Mouse (Mus musculus) hematopoietic multipotent progenitor cell, adult 10-12 weeks (in vitro differentiated cells): ENCODE measurements around the gene Psd. TPM values are rescaled to one million over a fixed set of nuclear protein-coding genes. Genes with fewer than 3 reads are reported as not detected.

Experiments used
- polyA plus RNA-seq: library from polyadenylated mRNA; stranded (reverse); fragments of >175 nt; gene quantifications from 2 replicates; pipeline ENCODE4 v1.2.3, GENCODE M21; 2012; ENCODE audit warnings: low replicate concordance

Gene Psd
- polyA plus RNA-seq, result 1.7 and 2.5 TPM in 2 replicates

GRCm38 (mm10) chr19:46326756-46327305, at the start of gene Psd:
Gene Psd (minus strand): TSS chr19:46327156.

GRCm38 (mm10) chr19:46350168-46350932, 23.4 kb upstream of the Psd start, which contains the start of gene 2310034G01Rik:
Gene 2310034G01Rik (minus strand): TSS chr19:46350302.

GRCm38 (mm10) chr19:46338331-46338936, 11.5 kb upstream of the Psd start, which contains the start of gene Cuedc2:
Gene Cuedc2 (minus strand): TSS chr19:46338702.

GRCm38 (mm10) chr19:46328081-46329030, 1.4 kb upstream of the Psd start, which contains the start of gene Fbxl15:
Gene Fbxl15 (plus strand): TSS chr19:46328184.

GRCm38 (mm10) chr19:46304216-46304841, 22.6 kb downstream of the Psd start, which contains the start of gene Nfkb2:
Gene Nfkb2 (plus strand): TSS chr19:46304320.

Other genes starting within 250 kb of the Psd start
- not detected in 2 replicates for gene Elovl3, start 195.3 kb downstream of the Psd start, polyA plus RNA-seq
- gene Pitx3, start 178.8 kb downstream of the Psd start, polyA plus RNA-seq, result not detected in 2 replicates
- 419 and 633 TPM in 2 replicates for gene Gbf1, start 174.6 kb downstream of the Psd start, polyA plus RNA-seq
- gene Nfkb2, start 22.8 kb downstream of the Psd start, polyA plus RNA-seq, result 225 and 361 TPM in 2 replicates
- gene Fbxl15, start 1.0 kb upstream of the Psd start, polyA plus RNA-seq, result 17.6 and 24.2 TPM in 2 replicates
- gene Cuedc2, start 11.5 kb upstream of the Psd start, polyA plus RNA-seq, result 94.2 and 96.3 TPM in 2 replicates
- 9.8 and 25.9 TPM in 2 replicates for gene Mfsd13a, start 14.0 kb upstream of the Psd start, polyA plus RNA-seq
- gene 2310034G01Rik, start 23.1 kb upstream of the Psd start, polyA plus RNA-seq, result 0.34 and 0.75 TPM in 2 replicates
- gene Actr1a, start 68.6 kb upstream of the Psd start, polyA plus RNA-seq, result 26.1 and 37.0 TPM in 2 replicates
- 38.7 and 49.4 TPM in 2 replicates for gene Sufu, start 69.7 kb upstream of the Psd start, polyA plus RNA-seq
- 113 and 173 TPM in 2 replicates for gene Trim8, start 174.5 kb upstream of the Psd start, polyA plus RNA-seq
- gene Arl3, start 246.0 kb upstream of the Psd start, polyA plus RNA-seq, result 6.1 and 13.0 TPM in 2 replicates
- 0.89 and 2.4 TPM in 2 replicates for gene Sfxn2, start 246.2 kb upstream of the Psd start, polyA plus RNA-seq